Mouse (Mus musculus): ENCODE data around the gene Gch1.

DNA sequence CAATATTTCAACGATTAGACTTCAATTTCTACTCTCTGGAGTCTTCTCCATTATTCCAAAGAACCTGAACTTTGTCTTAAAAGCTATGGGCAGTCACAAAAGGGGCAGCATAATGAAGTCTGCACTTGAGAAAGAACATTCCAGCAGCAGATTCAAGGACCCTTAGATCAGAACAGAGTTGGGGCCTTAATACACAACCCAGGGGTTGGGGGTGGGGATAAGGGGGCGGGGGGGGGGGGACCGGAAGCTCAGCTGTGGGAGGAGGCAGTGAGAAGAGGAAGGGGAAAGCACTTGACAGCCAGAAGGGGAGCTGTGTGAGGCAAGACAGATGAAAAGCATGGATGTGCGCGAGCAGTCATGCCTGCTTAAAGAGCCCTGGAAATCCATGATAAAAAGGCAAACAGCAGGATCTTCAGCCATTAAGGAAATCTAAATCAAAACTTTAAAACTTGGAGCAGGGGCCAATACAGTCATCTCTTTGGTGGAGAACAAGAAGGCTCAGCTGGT lies 27.2 kb downstream of the Gch1 start:
- TF ChIP-seq CTCF (IDR thresholded peaks at IDR 0.05; ENCODE audit: low read depth) (no peak), EP300 (IDR thresholded peaks at IDR 0.05; ENCODE audit: low read depth) (no peak)
